Mouse (Mus musculus) lung, postnatal 25 days (tissue): ENCODE data around the gene Slc25a33.
"Not testable (repeated sequence)": the region's sequence is repeated elsewhere in the genome, so short reads cannot be mapped to it uniquely, and the experiment has no call there.

Source experiments
- DNase-seq: peaks from one replicate; pipeline ENCODE4 v3.0.0; 2022; ENCODE audit warnings: low spot score

Slc25a33 gene

DNA sequence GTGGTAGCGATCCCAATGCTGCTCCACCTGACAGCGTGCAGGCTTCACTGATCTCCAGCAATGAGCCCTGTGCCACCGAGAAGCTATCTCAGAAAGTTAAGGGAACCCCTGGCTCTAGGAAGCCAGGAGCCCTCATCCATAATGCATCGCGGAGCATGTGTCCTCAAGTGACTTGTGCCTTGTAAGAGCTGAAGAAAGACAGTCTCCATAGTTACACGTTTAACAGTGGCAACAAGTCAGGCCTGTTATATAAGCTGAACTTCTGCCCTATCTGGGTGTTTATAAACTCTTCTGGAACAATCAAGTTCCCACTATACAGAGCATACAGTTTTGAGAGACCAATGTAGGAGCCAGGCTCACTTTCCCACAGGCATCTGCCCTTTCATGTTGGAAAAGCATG, 15.7 kb downstream of the Slc25a33 start:
- DNase-seq = peak; percentile 68

DNA sequence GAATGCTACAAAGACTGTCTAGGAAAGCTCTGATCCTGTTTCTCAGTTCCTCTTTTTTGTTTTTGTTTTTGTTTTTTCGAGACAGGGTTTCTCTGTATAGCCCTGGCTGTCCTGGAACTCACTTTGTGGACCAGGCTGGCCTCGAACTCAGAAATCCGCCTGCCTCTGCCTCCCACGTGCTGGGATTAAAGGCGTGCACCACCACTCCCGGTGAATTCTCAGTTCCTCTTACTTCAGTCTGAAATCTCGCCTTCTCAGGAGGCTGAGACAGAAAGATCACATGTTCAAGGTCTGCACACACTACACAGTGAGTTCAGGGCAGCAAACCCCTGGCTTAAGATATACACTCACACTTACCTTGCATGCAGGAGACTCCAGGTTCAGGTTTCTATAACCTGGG, 17.5 kb downstream of the Slc25a33 start:
- DNase-seq = not testable (repeated sequence)

DNA sequence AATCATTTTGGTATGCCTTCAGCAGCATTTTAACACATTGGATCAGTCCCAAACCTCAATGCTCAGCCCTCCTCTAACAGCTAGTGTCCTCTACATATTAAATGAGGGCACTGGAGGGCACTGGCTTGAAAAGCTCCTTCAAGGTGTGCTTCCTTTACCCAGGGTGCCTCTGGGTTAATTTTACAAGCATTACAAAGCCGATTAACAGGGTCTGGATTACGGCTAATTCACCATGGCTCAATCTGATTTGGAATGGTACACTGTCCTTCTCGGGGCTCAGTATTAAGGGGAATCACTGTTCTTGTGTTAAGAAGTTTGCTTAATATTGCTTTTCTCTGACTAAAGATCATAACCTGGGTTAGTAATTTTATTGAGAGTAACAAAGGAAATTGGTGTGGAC, 21.2 kb downstream of the Slc25a33 start:
- no peak for DNase-seq

DNA sequence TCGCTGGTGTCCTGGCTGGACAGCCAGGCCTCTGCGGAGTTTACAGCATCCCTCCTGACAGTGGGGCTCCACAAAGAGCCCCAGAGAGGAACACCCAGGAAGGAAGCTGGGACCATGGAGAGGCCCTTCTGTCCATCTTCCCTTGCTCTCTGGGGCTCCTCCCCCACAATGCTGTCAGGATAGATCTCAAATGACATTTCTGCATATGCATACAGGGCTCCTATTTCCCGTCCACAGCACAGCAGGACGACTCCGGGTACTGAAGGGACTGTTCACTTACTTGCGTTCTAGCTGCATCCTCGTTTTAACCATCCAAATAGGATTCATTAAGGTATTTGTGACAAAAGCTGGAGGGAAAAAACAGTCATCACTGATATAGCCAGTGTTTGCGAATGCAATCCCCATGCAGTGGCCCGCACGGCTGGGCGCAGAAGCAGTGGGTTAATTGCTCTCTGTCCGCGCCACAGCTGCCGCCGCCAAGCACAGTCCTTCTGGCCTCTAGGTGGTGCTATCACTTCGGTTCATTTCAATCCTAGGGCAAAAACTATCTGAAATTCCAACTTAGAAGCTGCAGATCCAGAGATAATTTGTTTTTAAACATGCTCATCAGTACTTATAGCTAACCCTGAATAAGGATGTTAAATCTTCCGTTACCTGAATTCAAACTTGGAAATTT, 21.8 kb downstream of the Slc25a33 start:
- DNase-seq = peak; percentile 58

DNA sequence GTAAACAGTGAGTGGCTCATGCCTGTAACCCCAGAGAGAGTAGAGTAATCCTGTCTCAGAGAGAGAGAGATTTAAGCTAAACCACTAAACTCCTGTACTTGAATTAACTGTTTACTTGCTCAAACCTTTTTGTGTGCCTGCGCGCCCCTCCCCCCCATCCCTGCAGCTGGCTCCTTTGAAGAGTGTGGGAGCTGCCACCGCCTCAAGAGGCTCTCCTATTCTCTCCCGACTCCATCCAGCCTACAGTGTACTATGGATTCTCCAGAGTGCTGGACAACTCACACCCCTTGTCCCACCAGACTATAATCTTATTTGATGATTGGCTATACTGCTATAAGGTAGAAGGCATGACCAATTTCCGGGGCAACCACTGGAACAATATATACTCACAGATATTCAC, 23.4 kb downstream of the Slc25a33 start:
- DNase-seq = no peak

DNA sequence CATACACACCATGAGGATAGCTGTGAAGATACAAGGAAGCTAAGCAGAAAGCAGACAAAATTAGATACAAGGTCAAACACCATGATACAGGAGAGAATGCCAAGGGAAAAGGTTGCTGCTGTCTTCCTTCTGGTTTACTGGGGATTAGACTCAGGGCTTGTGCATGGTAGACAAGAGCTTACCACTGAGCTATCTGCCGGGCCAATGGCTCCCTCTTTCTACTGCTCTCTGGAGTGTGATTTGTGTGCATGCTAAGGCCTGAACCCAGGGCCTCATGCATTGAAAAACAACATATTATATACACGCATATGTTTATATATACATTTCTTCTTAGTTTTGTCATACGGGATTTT, 24.4 kb downstream of the Slc25a33 start:
- not testable (repeated sequence) for DNase-seq

DNA sequence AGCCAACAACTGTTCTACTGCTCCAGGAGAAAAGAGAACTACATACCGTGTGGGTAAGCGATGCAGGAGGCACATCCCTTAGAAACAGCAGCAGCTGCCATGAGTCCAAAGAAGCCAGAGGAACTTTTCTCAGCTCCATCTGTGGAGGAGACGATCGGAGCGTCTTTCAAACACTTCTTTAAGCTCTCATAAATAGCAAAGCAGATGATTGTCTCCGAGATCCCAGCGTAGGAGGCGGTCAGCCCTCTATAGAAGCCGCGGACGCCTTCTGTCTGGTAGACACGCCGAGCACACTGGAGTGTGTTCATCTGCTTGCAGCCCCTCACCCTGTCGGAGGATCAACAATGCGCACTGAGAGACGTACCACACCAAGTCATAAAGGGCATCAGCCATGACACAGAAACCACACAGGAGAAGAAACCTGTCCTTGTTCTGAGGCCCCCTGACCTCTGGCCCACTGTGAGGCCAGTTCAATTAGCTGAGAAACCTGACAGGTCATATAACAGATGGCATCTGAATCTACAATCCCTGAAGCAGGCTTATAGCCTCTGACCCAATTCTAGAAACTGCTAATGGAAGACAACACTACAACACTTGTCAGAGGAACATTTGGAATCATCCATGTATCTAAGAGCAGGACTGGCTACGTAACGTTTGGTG, 24.9 kb downstream of the Slc25a33 start:
- DNase-seq = no peak

DNA sequence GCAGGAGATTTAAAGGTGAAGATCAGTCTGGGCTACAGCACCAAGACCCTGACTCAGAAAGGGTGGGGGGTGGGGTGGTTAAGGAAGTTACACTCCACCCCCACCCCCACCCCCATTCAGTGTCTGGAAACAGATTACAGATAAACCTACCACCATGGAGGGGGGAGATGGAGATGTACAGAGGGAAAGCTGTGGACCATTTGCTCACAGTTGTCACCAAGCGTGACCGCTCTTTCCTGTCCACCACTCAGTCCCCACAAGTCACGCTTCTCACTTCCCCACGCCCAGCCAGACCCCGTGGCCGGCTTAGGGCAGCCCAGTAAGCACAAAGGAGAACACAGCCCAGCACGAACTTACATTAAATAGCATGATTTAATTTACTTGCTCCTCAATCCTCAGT, 30.0 kb downstream of the Slc25a33 start:
- no peak for DNase-seq

DNA sequence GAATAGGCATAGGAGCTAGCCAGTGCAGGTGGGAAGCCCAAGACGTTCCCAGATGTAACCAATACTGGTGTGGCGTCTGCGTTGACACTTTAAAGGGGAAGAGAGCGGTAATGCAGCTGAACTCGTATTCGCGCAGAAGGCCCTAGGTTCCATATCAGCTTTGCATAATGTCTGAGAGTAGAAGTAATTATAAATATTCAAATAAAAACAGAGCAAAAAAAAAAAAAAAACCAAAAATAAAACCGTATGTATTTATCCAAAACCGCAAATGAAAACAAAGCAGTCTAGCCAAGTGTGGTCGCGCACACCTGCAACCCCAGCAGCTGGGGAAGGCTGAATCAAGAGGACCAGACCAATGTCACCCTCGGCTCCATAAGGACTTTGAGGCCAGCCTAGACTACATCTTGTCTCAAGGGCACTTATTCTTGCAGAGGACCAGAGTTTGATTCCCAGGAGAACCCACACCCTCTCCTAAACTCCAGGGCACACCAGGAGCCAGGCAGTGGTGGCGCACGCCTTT, 32.0 kb downstream of the Slc25a33 start:
- DNase-seq = no peak

DNA sequence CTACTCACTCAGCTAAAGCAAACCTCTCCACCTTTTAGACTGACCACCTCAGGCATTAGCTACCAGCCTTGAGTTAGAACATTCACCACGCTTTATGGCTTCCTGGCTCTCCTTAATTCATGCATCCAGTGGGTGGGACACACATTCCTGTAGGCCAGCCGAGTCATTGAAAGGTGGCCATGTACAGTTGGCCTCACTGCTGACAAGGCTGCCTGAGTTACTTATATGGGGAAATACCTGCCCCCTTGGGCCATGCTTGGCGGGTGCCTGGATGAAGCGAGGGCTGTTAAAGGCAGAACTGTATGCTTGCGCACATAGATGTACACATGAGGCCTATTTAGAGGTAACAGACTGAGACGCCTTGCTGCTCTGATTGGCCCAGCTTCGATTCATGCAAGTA, 33.8 kb downstream of the Slc25a33 start:
- DNase-seq = no peak

DNA sequence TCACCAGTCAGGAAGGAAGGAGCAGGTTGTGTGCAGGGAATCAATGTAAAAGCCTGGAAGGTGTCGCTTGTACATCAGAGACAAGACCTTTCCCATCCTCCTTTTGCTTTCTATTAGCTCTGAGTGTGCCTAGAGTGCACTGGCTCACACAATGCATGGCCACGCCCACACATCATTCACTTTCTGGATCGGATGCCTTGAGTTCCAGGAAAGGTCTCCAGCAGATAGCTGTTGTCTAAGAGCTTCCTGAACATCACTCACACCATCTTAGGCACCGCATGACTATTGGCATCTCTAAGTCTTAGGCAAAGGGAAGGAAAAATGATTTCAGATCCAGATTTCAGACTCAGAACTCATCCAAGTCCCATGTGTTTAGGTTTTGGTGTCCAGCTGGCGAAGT, 34.6 kb downstream of the Slc25a33 start:
- DNase-seq = no peak

DNA sequence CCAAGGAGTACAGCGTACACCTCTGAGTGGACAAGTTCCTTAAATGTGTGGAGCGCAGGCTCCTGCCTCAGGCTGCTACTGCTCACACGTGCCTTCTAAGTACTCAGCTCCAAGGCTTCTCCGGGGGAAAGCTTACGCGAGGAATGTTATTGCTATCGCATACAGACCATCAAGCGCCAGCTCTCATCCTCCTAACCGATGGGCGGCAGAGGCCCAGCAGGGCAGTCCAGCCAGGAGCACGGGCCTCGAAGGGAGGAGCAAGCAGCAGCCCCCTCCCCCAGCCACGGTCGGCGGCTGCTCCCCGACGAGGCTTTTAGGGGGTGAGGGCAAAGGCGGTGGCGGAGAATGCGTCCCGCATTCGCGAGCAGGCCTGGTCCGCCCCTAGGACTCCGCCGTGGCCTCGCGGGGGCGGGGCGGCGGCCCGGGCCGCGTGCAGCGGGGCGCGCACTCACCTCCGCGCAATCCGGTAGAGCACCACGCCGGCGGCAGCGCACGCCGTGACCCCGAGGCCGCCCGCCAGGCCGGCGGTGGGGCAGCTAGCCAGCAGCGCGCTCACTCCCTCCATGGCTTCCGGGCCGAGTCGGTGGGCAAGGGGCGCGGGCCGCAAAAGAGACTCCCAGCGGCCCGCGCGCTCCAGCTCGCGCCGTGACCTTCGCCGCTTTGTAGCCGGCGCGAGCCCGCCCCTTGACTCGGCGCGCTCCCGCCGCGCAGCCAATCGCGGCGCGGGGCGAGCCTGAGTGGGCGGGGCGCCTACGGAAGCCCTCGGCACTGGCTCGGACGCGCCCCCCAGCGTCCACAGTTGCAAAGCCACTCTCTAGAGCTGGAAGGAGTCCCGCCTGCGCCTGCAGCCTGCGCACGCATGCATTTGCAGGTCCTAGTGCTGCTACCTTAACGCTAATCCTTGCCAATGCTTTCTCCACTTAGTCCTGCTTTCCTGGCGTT, 36.4 kb downstream of the Slc25a33 start, which contains the start of gene Tmem201:
TSS of gene Tmem201 (minus strand) at position 662 of the 942 bp plus-strand sequence.
- peak; percentile 94 for DNase-seq

DNA sequence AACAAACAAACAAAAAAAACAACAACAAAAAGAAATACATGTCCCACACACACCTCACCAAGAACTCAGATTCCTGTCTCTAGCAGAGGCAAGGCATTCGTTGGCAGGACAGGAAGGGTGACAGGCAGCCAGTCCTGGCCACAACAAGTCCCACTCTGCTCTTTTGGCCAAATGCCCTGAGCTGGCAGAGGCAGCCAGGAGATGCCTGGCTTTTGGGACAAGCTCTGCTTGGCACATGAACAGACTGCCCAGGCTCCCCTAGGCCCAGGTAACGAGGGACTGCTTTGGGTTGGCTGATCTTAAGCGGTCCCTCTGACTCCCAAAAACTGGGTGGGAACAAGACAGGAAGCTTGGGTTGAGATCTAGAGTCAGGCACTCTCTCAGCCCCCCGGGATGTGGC, 37.5 kb downstream of the Slc25a33 start:
- peak; percentile 18 for DNase-seq

DNA sequence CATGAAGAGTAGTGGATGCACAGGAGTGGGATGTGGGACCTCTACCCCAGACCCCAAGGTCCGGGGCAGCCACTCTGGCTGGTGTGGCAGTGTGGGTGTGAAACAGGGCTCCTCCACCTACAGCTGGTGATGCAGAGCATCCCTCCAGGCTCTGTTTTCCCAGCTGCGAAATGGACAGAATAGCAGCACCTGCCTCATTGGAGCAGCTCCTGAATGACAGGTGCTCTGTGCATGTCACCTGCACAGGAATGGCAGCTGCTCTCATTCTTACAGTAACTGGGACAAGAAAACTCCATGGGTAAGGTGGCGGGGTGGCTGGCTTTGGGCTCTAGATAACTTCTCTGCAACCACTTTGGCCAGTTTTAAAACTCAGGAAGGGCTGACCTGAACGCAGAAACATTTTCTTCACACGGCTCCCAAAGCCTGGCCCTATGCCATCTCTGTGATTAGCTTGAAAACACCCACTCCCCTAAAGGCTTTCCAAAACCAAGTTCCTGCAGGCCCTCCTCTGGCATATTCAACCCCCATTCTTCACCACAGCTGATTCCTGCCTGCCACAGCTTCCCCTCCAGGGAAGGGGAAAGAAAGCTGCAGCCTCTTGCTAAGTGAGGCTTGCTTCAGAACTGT, 38.3 kb downstream of the Slc25a33 start:
- DNase-seq = no peak

DNA sequence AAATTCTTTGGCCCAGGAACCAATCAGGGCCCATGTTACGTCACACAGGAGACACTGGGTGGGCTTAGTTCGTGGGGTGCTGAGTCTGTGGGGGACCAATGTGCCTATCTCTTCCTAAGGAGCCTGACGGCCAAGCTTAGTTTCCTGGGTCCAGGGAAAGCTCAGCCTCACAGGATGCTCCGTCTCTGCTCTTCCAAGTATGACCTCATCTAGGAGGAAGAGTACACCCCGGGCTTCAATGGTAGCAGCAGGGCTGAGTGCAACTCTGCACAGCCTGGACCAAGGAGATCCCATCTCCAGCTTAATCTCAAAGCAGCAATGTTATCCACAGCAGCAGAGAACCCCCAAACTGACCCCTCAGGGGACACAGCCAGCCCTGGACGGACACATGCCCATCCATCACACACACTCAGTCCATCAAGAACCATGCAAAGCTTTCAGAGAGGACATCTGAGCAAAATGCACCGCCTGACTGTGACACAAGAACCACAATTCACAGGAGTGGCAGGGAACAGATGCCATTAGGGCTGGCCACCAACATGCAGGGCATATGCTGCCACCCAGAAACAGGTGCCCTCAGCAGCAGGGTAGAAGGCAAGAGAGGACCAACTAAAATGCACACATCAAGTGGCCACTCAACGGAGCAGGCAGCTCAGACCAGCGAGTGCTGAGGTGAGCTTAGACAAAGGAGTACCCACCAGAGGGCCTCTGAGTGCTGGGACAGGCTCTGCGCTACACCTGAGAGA, 39.2 kb downstream of the Slc25a33 start:
- no peak for DNase-seq

DNA sequence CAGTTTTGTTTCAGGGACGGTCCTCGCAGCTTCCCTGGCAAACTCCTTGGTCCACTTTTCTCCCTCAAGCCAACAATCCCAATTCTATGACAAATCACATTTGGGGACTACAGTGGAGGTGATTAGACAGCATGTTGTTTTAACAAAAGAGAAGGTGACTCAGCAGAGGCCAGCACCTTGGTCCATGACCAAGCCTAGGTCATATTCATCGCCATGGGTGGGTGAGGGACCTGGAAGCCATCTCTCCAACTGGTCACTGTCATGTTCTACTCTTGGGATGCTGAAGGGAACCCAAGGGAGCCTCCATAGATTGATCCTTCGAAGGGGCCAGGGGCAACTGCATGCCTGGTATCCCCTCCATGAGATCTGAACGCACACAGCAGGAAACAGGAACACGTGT, 39.8 kb downstream of the Slc25a33 start:
- no peak for DNase-seq

DNA sequence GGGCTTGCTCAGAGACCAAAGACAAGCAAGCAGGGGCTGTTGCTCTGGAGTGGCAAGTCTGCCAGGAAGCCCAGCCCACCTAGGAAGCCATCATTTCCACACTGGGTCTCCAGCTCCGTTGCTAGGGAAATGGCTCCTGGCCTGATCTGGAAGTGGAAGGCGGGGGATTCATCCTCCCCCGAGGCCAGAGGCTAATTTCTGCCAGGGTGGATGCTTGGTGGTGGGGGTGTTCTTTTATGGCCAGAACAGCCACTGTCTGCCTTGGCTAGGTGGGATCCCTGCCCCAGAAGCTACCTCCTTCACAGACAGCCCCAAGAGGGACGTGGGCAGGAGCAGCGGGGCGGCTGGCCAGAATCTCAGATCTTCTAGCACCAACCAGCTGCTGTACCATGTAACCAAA, 40.3 kb downstream of the Slc25a33 start:
- DNase-seq = no peak

DNA sequence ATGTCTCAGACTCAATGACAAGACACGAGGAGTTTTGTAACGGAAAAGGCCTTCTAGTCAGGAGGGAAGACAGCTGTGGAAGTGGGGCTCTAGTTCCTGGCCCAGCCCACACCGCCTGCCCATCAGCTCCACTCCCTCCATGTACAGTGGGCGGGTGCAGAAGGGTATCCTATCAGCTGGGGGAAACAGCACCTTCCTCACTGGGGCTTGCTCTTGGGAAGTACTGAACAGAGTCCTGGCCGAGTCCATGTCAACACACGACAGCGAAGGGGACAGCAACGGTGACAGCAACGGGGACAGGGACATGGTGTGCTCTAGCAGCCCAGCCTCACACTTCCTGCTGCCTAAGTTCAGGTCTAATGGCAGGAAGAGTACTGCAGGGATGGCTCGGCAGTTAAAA, 41.3 kb downstream of the Slc25a33 start:
- no peak for DNase-seq

DNA sequence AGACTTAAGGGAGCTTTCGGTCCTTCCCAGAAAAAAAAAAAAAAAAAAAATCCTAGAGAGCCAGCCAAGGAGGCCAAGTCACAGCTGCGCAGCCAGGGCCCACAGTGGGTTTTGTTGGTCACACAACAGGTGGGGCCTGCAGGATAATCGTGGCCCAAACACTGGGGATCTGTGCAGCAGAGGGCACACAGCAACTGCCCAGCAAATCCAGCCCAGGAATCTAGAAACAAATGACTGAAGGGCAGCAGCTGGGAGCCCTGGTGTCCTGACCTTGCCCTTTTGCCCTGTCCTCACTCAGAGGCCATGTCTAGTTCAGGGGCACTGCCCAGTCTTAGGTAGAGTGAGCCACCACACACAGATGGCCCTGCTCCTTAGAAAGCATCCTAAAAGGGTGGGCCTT, 41.8 kb downstream of the Slc25a33 start:
- DNase-seq = no peak

DNA sequence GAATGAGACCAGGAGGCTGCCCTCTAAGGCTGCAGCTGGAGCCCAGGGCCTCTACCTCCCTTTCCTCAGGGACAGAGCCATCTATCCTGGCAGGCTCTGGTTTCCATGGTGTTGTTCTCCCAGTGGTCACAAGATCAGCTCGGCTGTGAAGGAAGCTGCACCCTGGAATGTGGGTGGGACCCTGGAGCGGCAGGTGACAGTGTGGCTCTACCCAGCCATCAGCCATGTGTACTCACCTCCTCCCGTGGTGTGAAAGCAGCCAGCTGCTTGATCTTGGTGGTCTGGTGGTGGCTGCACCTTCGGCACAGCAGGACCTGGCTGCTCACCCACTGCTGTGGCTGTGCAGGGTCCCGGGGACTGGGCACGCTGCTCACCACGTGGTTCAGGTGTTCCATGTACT, 43.2 kb downstream of the Slc25a33 start:
- DNase-seq = no peak

DNA sequence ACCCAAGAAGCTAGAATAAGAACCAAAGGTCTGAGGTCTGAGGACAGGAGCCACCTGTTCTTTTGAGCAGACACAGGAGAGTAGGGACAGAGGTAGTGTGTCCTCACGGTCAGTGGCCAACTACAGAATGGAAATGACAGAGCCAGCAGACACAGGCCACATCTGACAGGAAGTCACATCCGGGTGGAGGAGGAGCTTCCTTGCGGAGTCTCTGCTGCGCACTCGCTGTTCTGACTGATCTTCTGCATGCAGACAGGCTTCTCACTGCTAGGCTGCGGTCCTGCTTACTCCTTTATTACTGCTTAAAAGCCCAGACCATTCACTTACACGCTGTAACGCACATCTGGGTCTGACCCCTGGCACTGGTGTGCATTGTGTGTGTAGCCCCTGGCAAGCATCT, 45.3 kb downstream of the Slc25a33 start:
- peak; percentile 53 for DNase-seq
